Mouse (Mus musculus): ENCODE measurements around the gene Fam210b. TPM values are rescaled to one million over a fixed set of nuclear protein-coding genes. Genes with fewer than 3 reads are reported as not detected.

Fam210b gene
- polyA plus RNA-seq, 1 experiment = 7.9 TPM

DNA sequence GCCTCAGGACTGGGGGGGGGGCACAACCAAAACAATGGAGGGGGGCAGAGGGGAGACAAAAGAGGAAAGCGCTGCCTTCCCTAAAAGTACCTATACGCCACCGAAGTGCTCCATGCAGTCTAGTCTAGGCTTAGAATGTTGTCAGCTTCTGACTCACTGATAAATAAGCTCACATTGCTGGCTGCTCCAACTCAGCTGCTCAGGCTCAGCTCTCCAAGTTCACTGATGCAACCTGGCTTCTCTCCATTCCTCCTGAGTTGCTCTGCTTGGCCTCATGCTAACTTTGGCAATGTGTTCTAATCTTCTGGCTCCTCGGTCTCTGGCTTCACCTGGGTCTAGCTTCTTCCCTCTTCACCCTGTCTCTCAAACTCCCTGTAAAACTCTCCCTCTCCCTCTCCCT lies 31.2 kb downstream of the Fam210b start:
- H3K4me3 ChIP-seq (ENCODE audit: control insufficient read depth, low read depth, low read length) = no peak overlapping the region
- no peaks in the 10 kb centered on the region for H3K27me3 ChIP-seq (ENCODE audit: control insufficient read depth, insufficient read depth, low read length)
- H3K36me3 ChIP-seq (ENCODE audit: control insufficient read depth, insufficient read depth, low read length) = peaks cover 7% of the 10 kb centered on the region
- TF ChIP-seq POLR2A (IDR thresholded peaks at IDR 0.05; ENCODE audit: control insufficient read depth, low read depth, low read length) (no peak), CTCF (IDR thresholded peaks at IDR 0.05; ENCODE audit: control insufficient read depth, insufficient read depth, insufficient replicate concordance, low read depth, low read length) (no peak)
- H3K27ac ChIP-seq (ENCODE audit: control insufficient read depth, insufficient read depth, low read depth, low read length) = no peak overlapping the region
- no peaks in the 10 kb centered on the region; the same call in 1 of the 2 replicates for H3K4me1 ChIP-seq (ENCODE audit: control insufficient read depth, insufficient read depth, low read length)

DNA sequence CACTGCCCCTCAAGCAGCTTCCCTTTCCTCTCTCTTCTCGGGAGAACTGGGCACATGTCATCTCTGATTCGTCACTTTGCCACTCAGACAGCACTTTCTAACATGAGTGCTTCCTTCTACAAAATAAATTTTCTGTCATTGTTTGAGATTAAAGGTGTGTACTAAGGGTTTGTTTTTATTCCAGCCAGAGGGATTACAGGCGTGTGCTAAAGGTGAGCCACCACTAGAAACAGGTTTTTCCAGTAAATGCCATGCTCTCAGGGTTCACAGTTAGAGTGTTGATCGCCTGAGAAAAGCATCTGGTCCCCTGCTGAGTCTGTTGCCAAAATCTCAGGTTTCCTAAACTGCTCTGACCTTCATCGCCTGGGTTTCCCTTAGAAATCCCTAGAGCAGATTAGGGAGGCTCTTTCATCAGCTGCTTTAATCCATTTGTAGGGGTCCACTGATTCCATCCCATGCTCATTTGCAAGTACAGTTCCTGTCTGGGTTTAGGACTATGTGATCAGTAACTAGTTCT lies 31.7 kb downstream of the Fam210b start:
- Histone ChIP-seq H3K27ac (ENCODE audit: control insufficient read depth, insufficient read depth, low read depth, low read length) (no peak overlapping the region), H3K4me3 (ENCODE audit: control insufficient read depth, low read depth, low read length) (no peak overlapping the region), H3K36me3 (ENCODE audit: control insufficient read depth, insufficient read depth, low read length) (peaks cover 7% of the 10 kb centered on the region), H3K27me3 (ENCODE audit: control insufficient read depth, insufficient read depth, low read length) (no peaks in the 10 kb centered on the region), H3K4me1 (ENCODE audit: control insufficient read depth, insufficient read depth, low read length) (no peaks in the 10 kb centered on the region)
- no peak for TF ChIP-seq POLR2A (IDR thresholded peaks at IDR 0.05; ENCODE audit: control insufficient read depth, low read depth, low read length)
- no peak for TF ChIP-seq CTCF (IDR thresholded peaks at IDR 0.05; ENCODE audit: control insufficient read depth, insufficient read depth, insufficient replicate concordance, low read depth, low read length)

DNA sequence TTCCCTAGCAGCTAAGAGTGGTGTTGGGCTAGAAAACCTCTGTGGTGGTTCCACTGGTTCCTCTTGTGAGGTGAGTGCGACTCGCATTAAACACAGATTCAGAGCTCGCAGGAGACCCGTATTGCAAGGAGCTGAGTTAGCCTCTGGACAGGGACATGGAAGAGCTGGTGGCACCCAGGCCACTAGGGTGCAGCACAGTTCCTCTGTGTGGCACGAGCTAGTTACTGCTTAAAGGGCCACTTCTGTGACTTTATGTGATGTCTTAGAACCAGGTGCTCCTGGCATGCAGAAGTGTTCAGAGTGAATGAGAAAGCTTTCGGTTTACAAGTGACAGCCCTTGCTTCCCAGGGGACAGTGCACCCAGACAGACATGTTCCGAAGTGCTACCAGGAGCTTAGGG lies 33.0 kb downstream of the Fam210b start:
- Histone ChIP-seq H3K36me3 (ENCODE audit: control insufficient read depth, insufficient read depth, low read length) (peaks cover 7% of the 10 kb centered on the region), H3K4me1 (ENCODE audit: control insufficient read depth, insufficient read depth, low read length) (no peaks in the 10 kb centered on the region), H3K4me3 (ENCODE audit: control insufficient read depth, low read depth, low read length) (no peak overlapping the region), H3K27me3 (ENCODE audit: control insufficient read depth, insufficient read depth, low read length) (no peaks in the 10 kb centered on the region), H3K27ac (ENCODE audit: control insufficient read depth, insufficient read depth, low read depth, low read length) (no peak overlapping the region)
- TF ChIP-seq CTCF (IDR thresholded peaks at IDR 0.05; ENCODE audit: control insufficient read depth, insufficient read depth, insufficient replicate concordance, low read depth, low read length) (peak; percentile 53; the same call in 1 of the 2 replicates), POLR2A (IDR thresholded peaks at IDR 0.05; ENCODE audit: control insufficient read depth, low read depth, low read length) (no peak)

DNA sequence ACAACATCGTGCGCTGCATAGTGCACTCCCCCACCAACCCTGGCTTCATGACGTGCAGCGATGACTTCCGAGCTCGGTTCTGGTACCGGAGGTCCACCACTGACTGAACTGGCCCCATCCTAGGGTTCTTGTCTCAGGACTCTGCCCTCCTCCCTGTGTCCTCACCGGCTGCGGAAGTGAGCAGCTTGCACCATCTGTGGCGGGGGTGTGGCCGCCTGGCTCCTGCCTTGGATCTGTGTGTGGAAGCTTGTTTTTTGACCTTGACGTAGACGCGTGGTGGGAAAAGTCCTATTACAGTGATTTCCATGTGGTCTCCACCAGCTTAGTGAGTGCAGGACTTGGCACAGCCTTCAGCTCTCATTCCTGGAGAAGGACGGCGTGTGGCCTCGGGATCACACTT lies 35.1 kb downstream of the Fam210b start:
- H3K27ac ChIP-seq (ENCODE audit: control insufficient read depth, insufficient read depth, low read depth, low read length) = no peak overlapping the region
- H3K27me3 ChIP-seq (ENCODE audit: control insufficient read depth, insufficient read depth, low read length) = no peaks in the 10 kb centered on the region
- H3K36me3 ChIP-seq (ENCODE audit: control insufficient read depth, insufficient read depth, low read length) = peaks cover 6% of the 10 kb centered on the region
- no peaks in the 10 kb centered on the region for H3K4me1 ChIP-seq (ENCODE audit: control insufficient read depth, insufficient read depth, low read length)
- TF ChIP-seq CTCF (IDR thresholded peaks at IDR 0.05; ENCODE audit: control insufficient read depth, insufficient read depth, insufficient replicate concordance, low read depth, low read length) (no peak), POLR2A (IDR thresholded peaks at IDR 0.05; ENCODE audit: control insufficient read depth, low read depth, low read length) (no peak)
- no peak overlapping the region for H3K4me3 ChIP-seq (ENCODE audit: control insufficient read depth, low read depth, low read length)

DNA sequence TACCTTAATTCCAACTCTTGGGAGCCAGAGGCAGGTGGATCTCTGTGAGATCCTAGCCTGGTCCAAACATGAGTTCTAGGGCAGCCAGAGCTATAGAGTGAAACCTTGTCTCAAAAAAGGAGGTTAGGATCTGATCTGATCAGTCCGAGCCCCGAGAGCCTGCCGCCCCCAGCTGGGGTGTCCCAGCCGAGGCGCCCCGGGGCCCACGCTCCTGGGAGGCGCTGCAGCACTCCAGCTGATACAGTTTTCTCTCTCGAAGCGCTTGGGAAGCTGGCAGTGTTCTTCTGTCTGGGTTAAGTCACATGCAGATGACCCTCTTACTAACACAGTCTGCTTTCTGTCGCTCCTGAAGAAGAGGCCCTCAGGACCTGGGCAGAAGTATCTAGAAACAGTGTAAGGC lies 36.0 kb downstream of the Fam210b start:
- Histone ChIP-seq H3K27me3 (ENCODE audit: control insufficient read depth, insufficient read depth, low read length) (no peaks in the 10 kb centered on the region), H3K27ac (ENCODE audit: control insufficient read depth, insufficient read depth, low read depth, low read length) (no peak overlapping the region), H3K36me3 (ENCODE audit: control insufficient read depth, insufficient read depth, low read length) (no peaks in the 10 kb centered on the region; the same call in 1 of the 2 replicates), H3K4me1 (ENCODE audit: control insufficient read depth, insufficient read depth, low read length) (no peaks in the 10 kb centered on the region), H3K4me3 (ENCODE audit: control insufficient read depth, low read depth, low read length) (no peak overlapping the region)
- TF ChIP-seq CTCF (IDR thresholded peaks at IDR 0.05; ENCODE audit: control insufficient read depth, insufficient read depth, insufficient replicate concordance, low read depth, low read length) (no peak), POLR2A (IDR thresholded peaks at IDR 0.05; ENCODE audit: control insufficient read depth, low read depth, low read length) (no peak)

DNA sequence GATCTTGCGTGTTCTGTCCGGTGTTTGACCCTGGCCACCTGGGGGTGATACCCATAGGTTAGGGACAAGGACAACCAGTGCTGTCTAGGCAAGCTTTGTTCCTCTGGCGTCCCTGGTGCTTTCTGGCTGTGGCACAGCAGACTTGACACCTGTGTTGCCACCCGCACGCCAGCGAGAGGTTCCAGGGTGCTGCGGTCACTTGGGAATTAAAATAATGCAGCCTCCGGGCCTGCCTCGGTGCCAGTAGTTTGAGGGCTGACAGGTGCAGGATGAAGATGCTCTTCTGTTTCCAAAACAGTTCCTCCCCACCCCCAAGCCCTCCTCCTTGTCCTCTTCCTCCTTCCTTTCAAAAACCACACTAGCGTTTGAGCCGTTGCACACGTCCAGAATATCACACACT lies 36.5 kb downstream of the Fam210b start:
- Histone ChIP-seq H3K27ac (ENCODE audit: control insufficient read depth, insufficient read depth, low read depth, low read length) (no peak overlapping the region), H3K27me3 (ENCODE audit: control insufficient read depth, insufficient read depth, low read length) (no peaks in the 10 kb centered on the region), H3K36me3 (ENCODE audit: control insufficient read depth, insufficient read depth, low read length) (no peaks in the 10 kb centered on the region; the same call in 1 of the 2 replicates), H3K4me1 (ENCODE audit: control insufficient read depth, insufficient read depth, low read length) (no peaks in the 10 kb centered on the region), H3K4me3 (ENCODE audit: control insufficient read depth, low read depth, low read length) (no peak overlapping the region)
- TF ChIP-seq POLR2A (IDR thresholded peaks at IDR 0.05; ENCODE audit: control insufficient read depth, low read depth, low read length) (no peak), CTCF (IDR thresholded peaks at IDR 0.05; ENCODE audit: control insufficient read depth, insufficient read depth, insufficient replicate concordance, low read depth, low read length) (no peak)

DNA sequence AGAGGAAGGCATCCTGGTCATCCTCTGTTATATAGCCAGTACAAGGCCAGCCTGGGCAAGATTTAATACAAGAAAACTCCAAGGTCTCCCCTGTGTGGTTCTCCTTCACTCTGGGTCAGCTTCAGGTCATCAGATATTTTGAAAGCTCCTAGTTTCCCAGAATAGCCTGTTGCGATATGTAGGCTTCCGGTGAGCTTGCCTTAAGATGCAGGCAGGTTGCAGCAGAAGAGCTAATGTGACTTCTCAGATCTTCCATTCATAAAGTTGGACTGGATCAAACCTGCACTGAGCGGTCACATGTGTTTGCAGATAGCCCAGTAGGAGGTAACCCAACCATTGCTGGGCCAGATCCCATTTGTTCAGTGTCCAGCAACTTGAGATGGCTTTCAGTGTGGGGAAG lies 39.4 kb downstream of the Fam210b start:
- TF ChIP-seq POLR2A (IDR thresholded peaks at IDR 0.05; ENCODE audit: control insufficient read depth, low read depth, low read length) = no peak
- TF ChIP-seq CTCF (IDR thresholded peaks at IDR 0.05; ENCODE audit: control insufficient read depth, insufficient read depth, insufficient replicate concordance, low read depth, low read length) = no peak
- H3K27ac ChIP-seq (ENCODE audit: control insufficient read depth, insufficient read depth, low read depth, low read length) = no peak overlapping the region
- no peak overlapping the region for H3K4me3 ChIP-seq (ENCODE audit: control insufficient read depth, low read depth, low read length)
- no peaks in the 10 kb centered on the region for H3K4me1 ChIP-seq (ENCODE audit: control insufficient read depth, insufficient read depth, low read length)
- H3K36me3 ChIP-seq (ENCODE audit: control insufficient read depth, insufficient read depth, low read length) = no peaks in the 10 kb centered on the region; the same call in 1 of the 2 replicates
- no peaks in the 10 kb centered on the region for H3K27me3 ChIP-seq (ENCODE audit: control insufficient read depth, insufficient read depth, low read length)

Data from testis, adult 2 months (tissue).